Mouse (Mus musculus) R1 (cell line): Measurements from ENCODE around the gene Pgls.

ENCODE experiments used
- DNase-seq: peaks from one replicate; pipeline ENCODE4 v3.0.0-alpha.2; 2018; ENCODE audit warnings: low read depth, low spot score

Pgls gene

DNA sequence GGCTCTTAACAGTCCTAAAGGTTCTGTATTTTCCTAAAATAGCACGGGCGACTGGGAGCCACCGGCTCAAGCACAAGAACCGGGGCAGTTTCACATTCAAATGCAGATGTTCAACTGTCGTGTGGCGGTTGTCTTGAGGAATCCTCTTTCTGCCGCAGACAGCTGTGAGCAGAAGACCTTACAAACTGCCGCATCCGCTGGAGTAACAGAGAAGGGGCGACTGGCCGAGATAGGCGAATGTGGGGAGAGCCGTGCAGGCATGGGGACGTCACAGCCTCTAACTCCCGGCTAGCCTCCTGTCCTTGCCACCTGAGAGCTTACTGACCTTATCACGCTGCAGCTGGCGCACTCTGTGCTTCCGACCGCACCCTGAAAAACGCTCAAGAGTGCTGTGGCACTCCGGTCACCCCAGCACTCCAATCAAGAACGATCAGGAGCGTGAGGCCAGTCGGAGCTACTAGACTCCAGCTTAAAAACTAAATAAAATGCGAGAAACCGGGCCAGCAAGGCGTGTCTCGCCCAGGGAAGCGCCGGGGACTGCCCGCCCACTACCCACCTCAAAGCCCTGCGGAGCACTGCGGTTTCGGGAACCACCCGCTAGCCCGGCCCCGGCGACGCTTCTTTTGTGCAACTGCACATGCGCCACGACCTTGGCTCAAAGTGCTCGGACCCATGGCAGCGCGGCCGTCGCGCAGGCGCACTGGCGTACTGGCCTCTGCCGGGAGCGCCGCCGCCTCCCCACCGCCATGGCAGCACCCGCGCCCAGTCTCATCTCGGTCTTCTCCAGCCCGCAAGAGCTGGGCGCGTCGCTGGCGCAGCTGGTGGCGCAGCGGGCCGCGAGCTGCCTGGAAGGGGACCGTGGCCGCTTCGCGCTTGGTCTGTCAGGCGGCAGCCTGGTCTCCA lies at the start of gene Pgls:
Gene Pgls (plus strand): TSS at position 706 of the 903 bp plus-strand sequence.
- peak; percentile 95 for DNase-seq

DNA sequence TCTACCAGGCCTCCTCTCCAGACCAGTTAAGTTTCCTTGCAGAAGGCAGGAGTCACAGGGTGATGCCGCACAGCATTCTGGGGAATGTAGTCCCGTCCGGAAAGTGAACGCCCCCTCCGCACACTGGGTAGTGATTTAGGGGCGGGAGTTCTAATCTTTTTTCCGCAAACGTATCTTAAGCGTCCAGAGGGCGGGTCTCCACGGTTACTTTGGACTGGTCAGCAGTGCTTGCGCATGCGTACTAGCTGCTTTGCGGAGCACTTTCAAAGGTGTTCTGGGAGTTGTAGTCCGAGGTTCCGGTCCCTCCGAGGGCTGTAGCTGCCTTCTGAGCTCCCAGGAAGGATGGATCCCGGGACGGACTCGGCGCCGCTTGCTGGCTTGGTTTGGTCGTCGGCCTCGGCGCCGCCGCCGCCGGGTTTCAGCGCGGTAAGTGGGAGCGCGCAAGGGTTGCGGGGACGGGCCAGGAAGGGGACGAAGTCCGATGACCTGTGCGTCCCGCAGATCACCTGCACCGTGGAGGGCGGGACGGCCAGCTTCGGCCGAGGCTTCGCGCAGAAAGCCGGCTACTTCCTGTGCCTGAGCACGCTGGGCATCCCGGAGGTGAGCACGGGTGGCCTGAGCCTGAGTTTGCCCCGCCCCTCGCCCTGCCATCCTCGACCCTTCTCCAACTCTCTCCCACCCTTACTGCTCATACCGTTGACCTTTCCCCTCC lies 49.2 kb upstream of the Pgls start, which contains the start of gene Mvb12a:
Gene Mvb12a (plus strand): TSS at position 291 of the 712 bp plus-strand sequence.
- DNase-seq = peak; percentile 100

DNA sequence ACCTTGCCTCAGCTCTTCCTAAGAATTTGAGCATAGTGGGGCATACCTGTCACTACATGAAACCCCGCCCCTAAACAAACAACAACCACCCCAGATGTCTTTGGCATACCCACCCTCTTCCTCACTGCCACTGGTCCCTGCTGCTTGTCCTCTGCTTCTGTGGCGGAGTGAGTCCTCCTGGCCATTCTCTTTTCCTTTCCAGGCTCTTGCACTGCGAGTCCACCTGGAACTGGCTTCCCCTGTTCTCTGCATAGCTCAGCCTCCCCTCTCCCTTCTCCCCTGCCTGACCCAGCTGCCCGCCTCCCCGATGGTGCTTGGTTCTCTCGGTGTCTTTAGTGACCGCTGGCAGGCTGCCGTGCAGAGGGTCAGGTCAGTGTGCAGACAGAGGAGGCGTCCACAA lies 48.2 kb upstream of the Pgls start:
- no peak for DNase-seq

DNA sequence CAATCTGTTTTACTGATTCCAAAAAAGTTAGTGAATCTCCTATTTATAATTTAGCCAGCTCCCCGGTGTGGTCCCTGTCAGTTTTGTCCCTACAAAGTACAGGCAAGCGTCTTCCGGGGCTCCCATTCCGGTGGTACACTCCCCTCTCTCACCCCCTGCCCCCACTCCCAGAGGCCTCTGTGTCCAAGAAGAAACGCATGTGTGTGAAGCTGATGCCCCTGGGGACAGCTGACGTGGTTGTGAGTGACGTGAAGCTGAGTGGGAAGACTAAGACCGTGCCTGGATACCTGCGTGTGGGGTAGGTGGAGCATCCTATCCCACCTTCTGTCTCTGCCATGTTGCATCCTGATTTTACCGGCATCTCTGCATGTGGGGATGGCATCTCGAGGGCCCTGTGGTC lies 46.9 kb upstream of the Pgls start:
- DNase-seq = no peak

DNA sequence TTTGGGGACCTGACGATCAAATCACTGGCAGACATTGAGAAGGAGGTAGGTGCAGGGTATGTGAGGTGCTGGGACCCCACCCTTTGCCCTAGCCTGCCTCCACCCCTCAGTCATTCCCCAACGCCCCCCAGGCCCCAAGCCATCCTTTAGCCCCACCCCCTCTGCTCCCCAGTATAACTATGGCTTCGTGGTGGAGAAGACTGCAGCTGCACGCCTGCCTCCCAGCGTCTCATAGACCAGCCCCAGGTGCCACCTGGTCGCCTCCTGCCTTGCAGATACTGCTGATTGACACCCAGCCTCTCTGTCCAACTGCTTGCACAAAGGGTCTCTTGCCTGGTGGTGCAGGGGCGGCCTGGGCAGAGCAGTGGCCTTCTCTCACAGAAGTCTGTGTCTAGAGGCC lies 44.4 kb upstream of the Pgls start:
- DNase-seq = no peak

DNA sequence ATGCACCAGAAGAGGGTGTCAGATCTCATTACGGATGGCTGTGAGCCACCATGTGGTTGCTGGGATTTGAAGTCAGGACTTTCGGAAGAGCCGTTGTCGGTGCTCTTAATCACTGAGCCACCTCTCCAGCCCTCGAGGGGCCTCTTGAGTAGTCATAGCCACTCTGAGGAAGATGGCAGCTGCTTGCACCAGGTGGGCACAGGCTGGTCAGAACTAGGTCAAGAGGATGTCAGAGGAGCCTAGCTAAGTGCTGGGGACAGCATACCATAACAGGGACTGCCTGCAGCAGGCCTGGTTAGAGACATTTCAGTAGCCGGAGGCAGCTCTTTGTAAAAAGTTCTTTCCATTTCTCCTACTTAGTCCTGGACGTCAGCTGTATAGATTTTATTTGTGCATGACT lies 41.2 kb upstream of the Pgls start:
- DNase-seq = no peak

DNA sequence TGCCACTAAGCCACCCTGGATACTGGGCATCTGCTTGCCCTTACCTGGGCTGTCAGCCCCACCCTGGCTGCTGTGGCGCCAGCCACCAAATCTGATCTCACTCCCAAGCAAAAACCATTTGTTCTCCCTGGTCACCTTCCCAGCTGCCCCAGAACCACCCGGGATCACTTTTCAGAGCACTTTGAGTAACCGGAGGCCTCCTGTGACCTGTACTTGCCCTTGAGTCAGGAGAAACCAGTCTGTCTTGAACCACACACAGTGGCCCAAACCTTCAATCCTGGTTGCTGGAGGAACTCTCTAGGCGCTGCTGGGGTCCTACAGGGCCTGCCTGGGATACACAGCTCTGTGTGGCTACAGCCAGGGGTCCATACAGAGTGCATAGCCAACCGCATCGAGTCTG lies 39.2 kb upstream of the Pgls start:
- no peak for DNase-seq

DNA sequence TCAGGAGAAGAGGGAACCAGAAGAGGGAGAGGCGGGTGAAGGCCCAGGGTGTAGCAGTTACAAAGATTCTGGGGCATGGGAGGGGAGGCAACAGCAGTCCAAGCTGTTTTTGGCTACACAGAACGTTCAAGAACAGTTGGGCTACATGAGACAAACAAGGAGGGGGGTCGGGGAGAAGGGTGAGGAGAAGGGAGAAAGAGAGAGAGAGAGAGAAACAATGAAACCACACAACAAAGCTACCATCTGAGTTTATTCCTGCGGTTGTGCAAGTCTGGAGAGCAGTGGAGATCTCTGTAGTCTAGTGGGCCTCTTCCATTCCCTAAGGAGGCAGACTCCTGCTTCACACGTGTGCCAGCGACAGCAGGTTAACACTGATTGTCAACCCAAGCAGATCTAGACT lies 38.0 kb upstream of the Pgls start:
- DNase-seq = no peak

DNA sequence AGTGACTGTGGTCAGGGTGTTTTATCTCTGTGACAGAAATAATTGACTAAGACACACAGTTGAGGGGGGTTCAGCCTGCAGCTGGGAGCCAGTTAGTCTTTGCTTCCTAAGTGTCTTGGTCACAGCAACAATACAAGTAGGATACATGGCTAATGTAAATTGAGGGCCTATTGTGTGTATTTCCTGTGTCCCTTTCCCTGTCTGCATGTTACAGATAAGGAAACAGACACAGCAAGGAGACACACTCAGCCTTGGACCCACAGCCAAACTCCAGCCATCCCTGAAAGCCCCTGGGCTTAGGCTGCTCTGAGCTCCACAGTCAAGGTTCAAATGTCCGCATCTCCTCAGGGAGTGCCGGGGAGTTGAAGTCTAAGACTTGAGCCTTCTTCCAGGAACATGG lies 37.3 kb upstream of the Pgls start:
- DNase-seq = no peak

DNA sequence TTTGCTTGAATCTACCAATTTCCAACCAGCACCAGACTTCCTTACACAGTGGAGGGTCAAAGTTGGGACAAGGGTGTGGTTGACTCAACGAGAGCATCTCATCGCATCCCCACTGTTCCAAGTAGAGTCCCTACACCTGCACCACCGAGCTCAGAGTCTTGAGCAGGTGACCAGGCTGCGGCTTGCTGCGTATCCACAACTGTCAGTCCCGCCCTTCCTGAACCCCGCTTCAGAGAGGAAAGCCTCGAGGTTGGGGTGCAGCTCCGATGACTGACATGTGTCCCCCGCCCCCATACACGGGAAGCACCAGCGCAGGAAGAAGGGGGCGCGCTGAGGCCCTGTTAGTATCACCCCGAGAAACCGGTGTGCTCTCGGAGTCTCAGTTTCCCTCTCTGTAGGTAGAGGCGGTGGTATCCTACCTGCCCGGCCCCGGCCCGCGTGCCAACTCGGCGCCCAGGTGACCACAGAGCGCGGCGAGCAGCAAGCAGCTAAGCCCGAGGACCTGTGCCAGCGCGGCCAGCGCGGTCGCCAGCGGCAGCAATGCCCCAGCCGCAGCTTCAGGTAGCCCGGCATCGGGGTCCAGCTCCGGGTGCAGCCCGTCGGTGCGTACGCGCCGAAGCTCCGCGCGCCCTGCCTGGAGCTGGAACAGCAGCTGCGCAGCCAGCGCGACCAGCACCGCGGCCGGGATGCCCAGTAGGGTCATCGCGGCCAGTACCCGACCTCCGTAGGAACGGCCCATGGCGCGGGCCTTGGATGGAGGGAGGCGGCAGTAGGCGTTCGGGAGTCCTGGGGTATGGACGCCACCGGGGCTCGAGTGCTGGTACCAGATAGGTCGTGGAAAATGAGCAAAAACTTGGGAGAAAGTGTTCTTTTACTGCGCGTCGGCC lies 33.7 kb upstream of the Pgls start, which contains the start of gene Tmem221:
Gene Tmem221 (minus strand): TSS at position 801 of the 887 bp plus-strand sequence.
- DNase-seq = peak; percentile 30

DNA sequence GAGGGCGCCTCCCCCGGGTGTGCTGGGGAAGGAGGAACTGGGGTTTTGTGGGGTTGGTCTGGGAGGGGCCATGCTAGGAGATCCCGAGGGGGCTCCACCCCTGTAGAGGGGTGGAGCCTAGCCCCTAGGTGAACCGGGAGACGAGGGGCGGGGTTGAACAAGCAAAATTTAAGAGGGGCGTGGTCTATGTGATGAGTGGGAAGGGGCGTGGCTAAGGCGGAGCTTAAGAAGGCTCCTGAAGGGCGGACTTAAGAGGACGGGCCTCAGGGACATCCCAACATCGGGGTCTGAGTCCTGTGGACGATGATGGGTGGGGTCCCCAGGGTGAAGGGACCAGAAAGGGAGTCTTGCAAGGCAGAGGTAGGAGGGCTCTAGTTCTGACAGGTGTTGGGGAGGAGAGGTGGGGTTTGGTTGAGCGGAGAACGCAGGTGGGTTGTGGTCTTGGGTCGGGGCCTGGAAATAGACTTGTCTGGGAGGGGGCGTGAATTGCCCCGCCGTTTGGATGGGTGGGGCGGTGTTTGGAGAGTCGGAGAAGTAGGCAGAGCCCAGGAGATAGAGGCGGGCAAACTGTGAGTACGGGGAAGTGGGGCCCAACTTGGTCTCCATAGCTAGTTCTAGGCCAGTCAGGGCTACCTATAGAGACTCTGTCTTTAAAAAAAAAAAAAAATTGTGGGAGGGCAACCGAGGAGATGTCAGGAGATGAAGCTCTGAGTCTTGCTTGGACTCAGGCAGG lies 32.9 kb upstream of the Pgls start:
- peak; percentile 98 for DNase-seq

DNA sequence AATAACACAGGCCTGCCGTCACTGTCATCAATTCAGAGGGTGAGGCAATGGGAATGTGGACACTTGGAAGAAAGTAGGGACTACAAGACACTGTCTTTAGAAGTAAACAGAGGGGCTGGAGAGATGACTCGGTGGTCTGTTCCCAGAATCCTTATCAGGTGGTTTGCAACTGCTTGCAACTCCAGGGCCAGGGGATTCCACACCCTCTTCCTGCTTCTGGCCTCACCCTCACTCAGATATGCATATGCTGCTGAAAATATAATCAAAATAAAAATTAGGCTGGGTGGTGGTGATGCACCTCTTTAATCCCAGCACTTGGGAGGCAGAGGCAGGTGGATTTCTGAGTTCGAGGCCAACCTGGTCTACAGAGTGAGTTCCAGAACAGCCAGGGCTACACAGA lies 31.9 kb upstream of the Pgls start:
- no peak for DNase-seq

DNA sequence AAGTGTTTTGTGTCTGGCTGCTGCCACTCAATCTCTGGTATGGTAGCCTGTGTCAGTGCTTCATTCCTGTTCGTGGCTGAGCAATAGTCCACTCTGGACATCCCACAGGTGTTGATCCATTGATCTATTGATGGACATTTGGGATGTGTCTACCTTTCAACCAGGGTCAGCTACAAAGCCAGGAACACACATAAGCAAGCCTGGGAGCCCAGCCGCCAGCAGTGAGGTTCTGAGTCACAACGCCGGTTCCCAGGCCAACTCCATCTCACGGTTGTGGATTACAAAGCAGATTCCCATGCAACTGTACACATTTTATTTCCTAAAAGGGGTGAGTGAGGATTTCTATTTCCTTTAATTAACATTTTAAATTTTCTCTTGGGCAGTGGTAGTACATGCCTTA lies 31.2 kb upstream of the Pgls start:
- DNase-seq = no peak

DNA sequence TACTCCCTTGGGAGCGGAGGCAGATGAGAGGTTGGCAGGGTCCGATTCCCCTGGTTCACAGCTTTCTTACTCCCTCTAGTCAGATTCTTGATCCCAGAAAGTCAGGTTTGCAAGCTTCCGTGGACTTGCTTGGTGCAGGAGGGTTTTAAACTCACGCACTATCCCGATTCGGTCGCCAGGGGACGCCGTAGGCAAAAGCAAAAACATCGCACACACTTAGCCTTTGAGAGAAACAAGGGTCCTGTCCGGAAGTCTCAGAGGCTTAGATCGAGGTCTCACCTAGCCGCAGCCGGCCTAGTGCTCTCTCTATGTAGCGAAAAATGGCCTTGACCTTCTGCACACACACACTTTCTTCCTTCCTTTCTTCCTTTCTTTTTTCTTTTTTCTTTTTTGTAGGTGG lies 30.6 kb upstream of the Pgls start:
- DNase-seq = peak; percentile 85

DNA sequence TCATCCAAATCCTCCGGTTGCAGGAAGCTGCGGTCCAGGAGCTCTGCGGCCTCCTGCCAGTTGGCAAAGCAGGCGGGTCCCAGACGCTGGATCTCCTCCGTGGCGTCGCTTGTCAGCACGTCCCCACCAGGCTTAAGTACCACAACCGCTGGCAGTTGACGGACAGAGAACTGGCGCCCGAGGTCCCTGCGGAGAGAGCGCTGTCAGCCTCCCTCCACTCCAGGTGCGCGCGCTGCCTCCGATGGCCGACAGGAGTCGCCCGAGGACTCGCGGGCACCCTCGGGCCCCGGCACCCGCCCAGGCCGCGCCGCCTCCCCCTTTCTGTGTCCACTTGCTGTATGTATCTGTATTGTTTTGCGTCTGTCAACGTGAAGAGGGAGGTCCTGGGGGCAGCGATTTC lies 29.2 kb upstream of the Pgls start:
- peak; percentile 69 for DNase-seq

DNA sequence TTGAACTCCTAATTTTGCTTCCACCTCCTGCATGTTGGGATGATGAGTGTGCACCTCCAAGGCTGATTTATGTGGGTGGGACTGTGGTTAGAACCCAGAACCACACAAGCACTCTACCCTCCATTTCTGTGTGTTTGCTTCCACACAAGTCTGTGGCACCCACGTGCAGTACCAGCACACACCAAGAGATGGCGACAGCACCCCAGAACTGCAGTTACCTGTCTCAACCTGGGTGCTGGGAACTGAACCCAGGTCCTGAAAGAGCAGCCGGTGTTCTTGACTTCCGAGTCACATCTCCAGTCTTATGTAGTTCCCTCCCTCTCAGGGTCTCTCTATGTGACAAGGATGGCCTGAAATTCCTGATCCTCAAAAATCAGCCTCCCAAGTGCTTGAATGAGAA lies 28.0 kb upstream of the Pgls start:
- DNase-seq = no peak

DNA sequence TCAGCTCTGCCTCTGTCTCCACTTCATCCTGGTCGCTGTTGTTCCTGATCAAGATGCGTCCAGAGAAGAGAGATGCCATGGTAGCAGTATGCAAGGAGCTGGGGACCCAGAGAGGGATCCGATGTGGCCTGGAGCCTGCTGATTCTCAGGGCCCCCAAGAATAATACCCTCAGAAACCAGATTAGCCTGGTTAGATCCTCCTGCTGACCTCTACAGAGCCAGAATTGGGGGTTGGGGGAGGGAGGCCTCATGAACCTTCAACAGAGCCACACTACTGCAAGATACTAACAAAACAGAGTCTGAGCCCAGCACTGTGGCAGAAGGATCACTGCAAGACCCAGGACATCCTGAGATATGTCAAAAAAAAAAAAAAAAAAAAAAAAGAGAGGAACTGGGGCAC lies 25.5 kb upstream of the Pgls start, which contains the start of gene Nxnl1:
Gene Nxnl1 (minus strand): TSS at position 101 of the 400 bp plus-strand sequence.
- no peak for DNase-seq

DNA sequence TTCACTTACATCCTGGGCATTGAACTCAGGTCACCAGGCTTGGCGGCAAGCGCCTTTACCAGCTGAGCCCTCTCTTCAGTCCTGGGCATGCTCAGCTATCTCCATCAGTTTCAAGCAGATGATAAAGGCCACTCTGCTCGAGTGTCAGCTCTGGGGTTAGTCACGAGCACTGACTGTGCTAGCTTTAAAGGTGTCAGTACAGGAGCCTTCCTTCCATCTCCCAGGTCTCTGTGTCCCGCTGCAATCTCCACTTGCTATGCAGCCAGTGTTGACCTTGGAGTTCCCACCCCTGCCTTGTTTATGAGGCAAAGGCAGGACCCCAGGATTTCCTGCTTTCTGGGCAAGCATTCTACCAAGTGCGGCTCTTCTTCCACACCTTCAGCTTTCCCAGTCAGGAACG lies 24.4 kb upstream of the Pgls start:
- DNase-seq = no peak

DNA sequence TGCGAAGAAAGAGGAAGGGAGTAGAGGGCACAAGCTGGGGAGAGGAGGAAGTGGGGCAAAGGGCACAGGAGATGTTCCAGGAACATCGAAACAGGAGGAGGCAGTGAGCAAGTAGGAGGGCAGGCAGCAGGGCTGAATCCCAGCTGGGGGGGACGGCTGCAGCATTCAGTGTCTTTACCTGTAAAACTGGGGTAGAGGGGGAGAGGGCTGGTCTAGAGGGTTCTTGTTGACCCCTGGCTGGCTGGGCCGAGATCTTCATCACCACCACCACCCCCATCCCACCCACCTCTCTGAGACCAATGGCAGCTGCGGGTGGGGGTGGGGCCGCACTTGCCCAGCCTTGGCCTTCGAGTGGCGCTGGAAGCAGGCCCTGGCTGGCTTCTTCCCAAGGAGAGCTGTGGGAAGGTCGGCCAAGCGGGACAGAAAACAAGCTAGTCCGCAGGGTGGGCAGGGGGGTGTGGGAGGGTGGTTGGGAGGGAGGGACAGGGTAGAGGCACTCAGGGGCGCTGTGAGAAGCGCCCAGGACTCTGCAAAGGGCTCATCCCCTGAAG lies 23.5 kb upstream of the Pgls start, which contains the start of gene Slc27a1:
Gene Slc27a1 (plus strand): TSS at position 496 of the 551 bp plus-strand sequence.
- no peak for DNase-seq

DNA sequence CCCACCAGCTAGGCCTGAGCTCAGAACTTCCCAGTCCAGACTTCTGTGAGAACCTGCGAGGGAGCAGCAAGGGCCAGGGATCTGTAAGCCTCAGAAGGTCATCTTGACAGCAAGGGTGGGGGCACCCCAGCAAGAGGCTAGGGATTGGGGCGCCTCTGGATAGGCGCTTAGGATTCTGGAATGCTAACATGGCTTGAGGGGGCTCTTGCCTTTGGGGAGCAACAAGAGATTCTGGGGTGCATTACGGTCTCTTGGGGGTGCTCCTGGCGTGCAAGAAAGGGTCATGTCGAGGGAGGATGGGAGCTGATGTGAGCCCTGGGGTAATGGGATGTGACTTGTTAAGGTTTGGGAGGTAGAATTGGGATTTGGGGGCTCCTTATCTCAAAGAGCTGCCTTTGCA lies 23.0 kb upstream of the Pgls start:
- no peak for DNase-seq
